8 mouse cellular contexts compared by ENCODE assay signal in genomic region chr14:24993751-24994658, GRCm38 (mm10).
DNase-seq lines count a peak whose midpoint lies in the region; ATAC-seq lines count a peak whose summit lies in the region.

No protein-coding gene starts in this region.

- WGBS in lung, embryonic 15.5 days, result 21% methylated on average over 21 of the region's 21 CpGs
- 39% methylated on average over 21 of the region's 21 CpGs for WGBS in stomach, embryonic 16.5 days

- no peaks in the 10 kb centered on the region for H3K27me3 ChIP-seq in lung, embryonic 15.5 days
- H3K27me3 ChIP-seq in stomach, embryonic 16.5 days (ENCODE audit: control insufficient read depth, insufficient read depth, low read length), result no peaks in the 10 kb centered on the region

- DNase-seq in cerebellum, adult 11-12 months, result peak; percentile 64
- peak; percentile 46 for DNase-seq in right cerebral cortex, adult 18-20 months
- no peak for DNase-seq in right cerebral cortex, postnatal 14 days
- DNase-seq in adrenal gland, postnatal 4 days (ENCODE audit: low spot score in 2 of 2), result no peak
- no peak for DNase-seq in thymus, postnatal 14 days

- no peak overlapping the region for H3K9ac ChIP-seq in lung, embryonic 15.5 days
- peak overlapping the region; percentile 48; the same call in 1 of the 2 replicates for H3K9ac ChIP-seq in stomach, embryonic 16.5 days (ENCODE audit: low read length)

- ATAC-seq in cerebellum, adult (ENCODE audit: insufficient number of reproducible peaks, low FRiP score, low TSS enrichment), result no peak
- ATAC-seq in lung, embryonic 15.5 days (ENCODE audit: borderline replicate concordance, extremely low read depth, low FRiP score, low TSS enrichment), result no peak
- ATAC-seq in stomach, embryonic 16.5 days (ENCODE audit: insufficient read depth, low FRiP score), result no peak

- H3K4me3 ChIP-seq in lung, embryonic 15.5 days, result no peak overlapping the region
- no peak overlapping the region for H3K4me3 ChIP-seq in stomach, embryonic 16.5 days (replicated peaks; ENCODE audit: low read length)

- H3K9me3 ChIP-seq in lung, embryonic 15.5 days, result peaks cover 5% of the 10 kb centered on the region; the same call in 1 of the 2 replicates
- H3K9me3 ChIP-seq in stomach, embryonic 16.5 days (replicated peaks; ENCODE audit: control insufficient read depth, low read length), result peaks cover 7% of the 10 kb centered on the region; the same call in 1 of the 2 replicates

- H3K27ac ChIP-seq in lung, embryonic 15.5 days, result peak overlapping the region; percentile 6; the same call in 1 of the 2 replicates
- no peak overlapping the region for H3K27ac ChIP-seq in stomach, embryonic 16.5 days (ENCODE audit: low read length)

- H3K4me1 ChIP-seq in lung, embryonic 15.5 days, result peaks cover 15% of the 10 kb centered on the region
- H3K4me1 ChIP-seq in stomach, embryonic 16.5 days (ENCODE audit: control insufficient read depth, insufficient read depth, low read length), result peaks cover 26% of the 10 kb centered on the region

- no peaks in the 10 kb centered on the region for H3K36me3 ChIP-seq in lung, embryonic 15.5 days
- no peaks in the 10 kb centered on the region for H3K36me3 ChIP-seq in stomach, embryonic 16.5 days (ENCODE audit: control insufficient read depth, insufficient read depth, low read length)

- H3K4me2 ChIP-seq in lung, embryonic 15.5 days, result peak overlapping the region; percentile 18
- peak overlapping the region; percentile 23 for H3K4me2 ChIP-seq in stomach, embryonic 16.5 days (ENCODE audit: low read depth, low read length)

Comparison
In these comparisons a context has a peak if more than half of its experiments do, and no peak if none do; other contexts are left out.
1. DNase-seq: peak in cerebellum, adult 11-12 months (single experiment) and right cerebral cortex, adult 18-20 months (single experiment); none in right cerebral cortex, postnatal 14 days (single experiment), adrenal gland, postnatal 4 days (0 of 2) and thymus, postnatal 14 days (single experiment).